Mouse (Mus musculus) C2C12 (cell line): ENCODE results near the gene Pgghg.
"Not testable (repeated sequence)": the region's sequence is repeated elsewhere in the genome, so short reads cannot be mapped to it uniquely, and the experiment has no call there.

Experiments used
- CTCF ChIP-seq: IDR thresholded peaks from one replicate; pipeline ENCODE4 v1.5.1; 2011; ENCODE audit not compliant: control insufficient read depth, insufficient read depth, insufficient read length
- MAX ChIP-seq: IDR thresholded peaks from one replicate; pipeline ENCODE4 v1.6.1; 2011; ENCODE audit warnings: mild to moderate bottlenecking, control low read depth
- MYOD1 ChIP-seq: IDR thresholded peaks from one replicate; pipeline ENCODE4 v1.6.1; 2011; ENCODE audit warnings: low read depth; ENCODE audit not compliant: control insufficient read depth, insufficient read length
- MYOG ChIP-seq: IDR thresholded peaks from one replicate; pipeline ENCODE4 v1.6.1; 2011; ENCODE audit not compliant: control insufficient read depth, insufficient read length; ENCODE audit errors: extremely low read depth

- not testable (repeated sequence) for TF ChIP-seq CTCF, MYOG, MAX
- TF ChIP-seq MYOD1, result peak; percentile 5
Observed at GRCm38 (mm10) chr7:140968710-140969109, 27.5 kb downstream of the Pgghg start.
